Mouse (Mus musculus) R1 (cell line): ENCODE measurements around the gene Erbb4.

Source experiments
- DNase-seq: peaks from one replicate; pipeline ENCODE4 v3.0.0-alpha.2; 2018; ENCODE audit warnings: low read depth, low spot score

Erbb4 gene

GRCm38 (mm10) chr1:68517820-68518219 is 590.0 kb downstream of the Erbb4 start:
- DNase-seq = no peak

DNA sequence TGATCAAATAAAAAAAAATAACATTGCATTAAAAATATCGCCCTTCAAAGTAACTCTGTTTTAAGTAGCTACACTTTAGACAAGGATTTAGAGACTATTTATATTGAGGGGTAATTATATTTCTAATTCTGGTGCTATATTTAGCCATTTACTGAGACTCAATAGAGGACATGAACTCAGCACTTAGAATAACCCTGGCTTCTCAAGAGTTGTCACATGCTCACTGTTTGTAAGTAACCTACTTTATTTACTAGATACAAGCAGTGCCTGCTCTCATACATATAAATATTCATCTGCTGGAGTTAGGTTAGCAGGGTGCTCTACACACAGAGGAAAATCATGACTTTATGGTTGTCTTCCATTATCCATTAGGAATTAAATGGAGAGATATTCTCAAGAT is 604.0 kb downstream of the Erbb4 start:
- DNase-seq = no peak

DNA sequence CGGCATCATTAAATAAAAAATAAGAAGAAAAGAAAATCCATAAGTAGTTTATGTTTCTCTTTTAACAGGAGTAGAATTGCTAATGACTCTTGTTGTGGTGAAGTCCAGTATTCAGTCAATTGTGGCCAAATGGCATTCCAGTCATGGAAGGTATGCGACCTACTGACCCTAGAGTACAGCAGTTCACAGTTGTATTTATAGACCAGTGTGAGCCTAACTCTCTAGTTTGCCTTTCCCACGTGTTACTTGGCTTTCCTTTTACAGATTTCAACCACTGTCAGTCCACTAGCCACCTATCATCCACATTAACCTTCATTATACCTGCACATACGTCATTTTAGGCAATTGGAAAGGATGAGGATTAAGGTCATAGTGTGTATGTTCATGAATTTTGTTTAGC is 606.3 kb downstream of the Erbb4 start:
- DNase-seq = no peak

- DNase-seq = no peak
Measured at GRCm38 (mm10) chr1:68466390-68466960, 641.4 kb downstream of the Erbb4 start.

- no peak for DNase-seq
Measured at GRCm38 (mm10) chr1:68451274-68451673, 656.6 kb downstream of the Erbb4 start.

DNA sequence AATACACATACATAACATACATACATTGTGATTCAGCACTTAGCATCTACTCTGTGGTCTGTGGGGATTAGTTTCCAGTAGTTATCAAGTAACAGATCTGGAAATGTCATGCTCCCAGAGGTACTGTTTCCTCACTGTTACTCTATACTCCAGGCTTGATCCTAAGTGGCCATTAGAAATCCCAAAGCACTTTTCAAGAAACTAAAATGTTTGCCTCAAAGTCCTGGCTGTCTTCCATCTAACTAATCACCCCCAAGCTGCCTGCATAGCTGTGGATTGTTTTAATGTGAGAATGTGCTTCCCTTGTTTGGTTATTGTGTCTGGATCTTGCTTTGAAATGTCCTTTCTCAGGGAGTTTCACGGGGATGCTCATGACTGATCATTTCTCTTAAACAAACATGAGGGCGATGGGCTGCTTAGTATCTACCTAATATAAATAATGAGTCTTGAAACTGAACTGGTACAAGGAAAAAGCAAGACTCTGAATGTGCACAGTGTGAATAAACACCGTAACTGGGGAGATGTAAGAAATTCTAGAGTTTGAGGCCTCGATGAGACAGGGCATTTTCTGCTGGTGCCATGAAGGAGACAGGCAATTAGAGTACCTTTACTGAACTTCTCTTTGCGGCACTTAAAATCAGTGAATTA is 683.4 kb downstream of the Erbb4 start:
- no peak for DNase-seq

DNA sequence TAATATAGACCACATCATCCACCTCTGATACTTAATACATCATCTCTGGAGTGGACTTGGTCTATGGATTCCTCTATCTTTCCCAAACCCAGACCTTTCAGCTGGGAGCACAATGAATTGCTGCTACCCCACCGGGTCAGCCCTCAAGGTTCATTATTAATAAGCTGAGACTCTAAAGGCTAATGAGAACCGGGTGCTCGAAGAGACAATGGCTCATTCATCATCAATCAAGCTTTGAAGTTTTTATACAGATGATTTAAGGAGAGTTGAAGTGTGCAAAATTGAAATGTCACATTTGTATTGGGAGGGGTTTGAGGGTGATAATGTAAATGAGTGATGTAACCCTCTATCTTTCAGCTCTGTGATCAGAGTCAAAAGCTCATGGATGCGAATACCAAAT is 706.7 kb downstream of the Erbb4 start:
- DNase-seq = no peak

DNA sequence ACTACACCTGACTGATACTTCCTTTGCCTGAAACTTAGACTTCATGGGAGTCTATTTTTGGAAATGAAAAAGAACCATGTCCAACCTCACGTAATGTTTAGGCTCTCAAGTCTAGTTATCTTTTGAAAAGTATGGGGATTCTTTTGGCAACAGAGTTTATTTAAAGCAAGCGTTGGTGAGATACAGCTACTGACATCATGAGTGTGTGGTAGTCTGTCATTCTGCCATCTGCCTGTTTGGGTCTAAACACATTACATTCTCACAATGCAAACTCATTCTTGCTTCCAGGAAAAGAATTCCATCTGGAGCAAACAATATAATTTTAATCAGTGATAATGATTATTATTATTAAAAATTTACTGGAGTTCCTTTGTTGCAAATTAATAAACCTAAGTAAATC is 736.3 kb downstream of the Erbb4 start:
- DNase-seq = no peak

- peak; percentile 81 for DNase-seq
Measured at GRCm38 (mm10) chr1:68333714-68334113, 774.1 kb downstream of the Erbb4 start.

DNA sequence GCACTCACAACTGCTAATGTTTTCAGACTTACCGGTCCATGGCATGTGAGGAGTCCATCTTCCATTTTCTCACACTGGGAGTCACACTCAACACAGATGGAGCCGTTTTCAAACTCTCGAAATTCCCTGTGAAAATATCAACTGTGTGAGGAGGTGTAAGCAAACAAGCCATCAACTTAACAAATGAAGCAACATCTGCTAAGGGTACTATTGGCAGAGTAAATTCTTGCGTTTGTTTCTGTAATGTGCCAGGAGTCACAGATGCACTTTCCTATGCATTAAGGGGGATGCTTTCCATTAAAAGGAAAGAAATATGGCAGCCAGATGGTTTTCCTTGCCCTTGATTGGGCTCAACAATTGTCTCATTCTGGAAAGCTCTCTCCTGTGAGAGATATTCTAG is 802.0 kb downstream of the Erbb4 start:
- no peak for DNase-seq

GRCm38 (mm10) chr1:68284443-68284842 is 823.4 kb downstream of the Erbb4 start:
- no peak for DNase-seq

- no peak for DNase-seq
Measured at GRCm38 (mm10) chr1:68275819-68276218, 832.0 kb downstream of the Erbb4 start.

DNA sequence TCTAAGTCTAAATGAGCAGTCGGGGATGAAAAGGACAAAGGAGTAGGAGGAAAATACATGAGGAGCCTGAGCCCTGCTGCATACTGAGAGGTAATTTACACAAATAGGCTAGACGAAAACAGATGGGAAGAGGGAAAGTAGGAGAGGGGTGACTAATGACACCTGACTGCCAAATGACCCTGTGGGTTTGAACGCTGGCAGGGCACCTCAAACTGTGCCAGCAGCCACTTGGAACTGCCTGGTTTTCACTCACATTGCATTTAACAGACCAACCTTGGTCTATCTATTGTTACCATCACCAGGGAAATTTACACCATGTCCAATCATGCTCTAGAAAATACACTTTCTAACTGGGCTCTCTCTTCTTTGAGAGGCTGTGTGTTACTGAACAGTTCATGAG is 929.3 kb downstream of the Erbb4 start:
- DNase-seq = no peak

DNA sequence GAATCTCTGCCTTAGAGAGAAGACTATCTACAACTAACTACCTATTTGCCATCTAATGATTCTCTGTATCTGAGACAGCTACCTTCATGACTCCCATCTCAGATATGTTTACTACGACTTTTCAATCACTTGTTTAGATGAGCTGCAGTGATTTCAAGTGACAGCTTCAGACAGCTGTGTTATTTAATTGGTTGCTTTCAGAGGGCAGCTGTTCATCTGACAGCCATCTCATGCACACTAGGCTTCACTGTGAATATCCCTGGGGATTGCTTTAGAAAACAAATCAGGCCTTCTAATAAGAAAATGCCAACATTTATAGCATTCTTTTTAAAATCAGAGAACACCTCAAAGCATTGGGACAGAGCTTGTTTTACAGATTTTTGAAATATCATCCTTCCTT is 952.6 kb downstream of the Erbb4 start:
- no peak for DNase-seq

DNA sequence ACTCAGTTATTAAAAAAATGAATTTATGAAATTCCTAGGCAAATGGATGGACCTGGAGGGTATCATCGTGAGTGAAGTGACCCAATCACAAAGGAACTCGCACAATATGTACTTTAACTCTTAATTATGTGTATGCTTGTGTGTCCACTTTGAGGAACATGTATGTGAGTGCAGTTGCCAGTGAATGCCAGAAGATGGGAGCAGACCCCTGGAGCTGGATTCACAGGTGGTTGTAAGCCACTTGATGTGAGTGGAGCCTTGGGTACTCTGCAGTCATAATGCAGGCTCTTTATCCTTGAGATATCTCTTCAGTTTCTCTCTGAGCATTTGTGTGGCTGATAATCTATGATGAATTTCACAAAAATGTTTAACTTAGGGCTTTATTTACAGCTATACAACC is 957.3 kb downstream of the Erbb4 start:
- DNase-seq = peak; percentile 5

GRCm38 (mm10) chr1:68142562-68143350 is 965.1 kb downstream of the Erbb4 start:
- DNase-seq = no peak

- no peak for DNase-seq
Measured at GRCm38 (mm10) chr1:68134943-68135342, 972.9 kb downstream of the Erbb4 start.

DNA sequence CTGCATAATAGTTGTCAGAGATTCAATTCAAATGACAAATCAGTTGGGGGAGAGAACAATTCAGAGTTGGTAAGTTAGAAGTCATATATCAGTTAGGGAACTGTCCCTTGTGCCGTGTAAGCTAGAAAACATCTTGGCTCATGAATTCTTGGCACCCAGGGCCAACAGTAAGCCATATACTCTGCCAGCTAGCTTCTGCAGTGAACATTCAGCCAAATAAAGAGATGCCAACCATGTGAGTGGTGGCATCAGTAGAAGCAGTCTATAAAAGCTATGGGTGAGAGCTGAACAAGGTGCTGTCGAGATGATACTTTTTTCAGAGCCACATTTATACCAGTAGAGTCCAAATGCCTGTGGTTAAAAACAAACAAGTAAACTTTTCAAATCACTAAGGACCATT is 973.4 kb downstream of the Erbb4 start:
- no peak for DNase-seq

GRCm38 (mm10) chr1:68123541-68123940 is 984.3 kb downstream of the Erbb4 start:
- no peak for DNase-seq

- DNase-seq = no peak
Measured at GRCm38 (mm10) chr1:68120364-68120763, 987.5 kb downstream of the Erbb4 start.

DNA sequence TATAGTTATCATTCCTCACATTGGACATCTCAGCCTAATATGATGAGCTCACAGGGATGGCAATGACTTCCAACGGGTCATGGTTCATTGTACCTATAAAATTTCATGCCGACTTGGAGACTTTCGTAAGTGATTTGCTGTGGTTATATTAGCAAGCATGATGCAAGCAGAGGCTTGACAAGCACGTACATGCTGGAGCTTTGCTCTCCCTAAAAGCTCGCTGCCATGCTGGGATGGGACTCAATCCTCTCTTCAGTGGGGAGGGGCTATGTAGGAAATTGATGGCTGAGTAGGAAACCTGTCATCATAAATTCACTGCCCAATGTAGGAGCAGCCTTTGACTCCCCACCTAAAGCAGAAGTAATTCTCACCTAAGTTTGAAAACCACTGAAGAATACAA is 992.1 kb downstream of the Erbb4 start:
- DNase-seq = no peak

- DNase-seq = peak; percentile 21
Measured at GRCm38 (mm10) chr1:68106543-68106860, 1001.4 kb downstream of the Erbb4 start.
